Mouse (Mus musculus): Measurements from ENCODE around the gene Prss2. TPM values are rescaled to one million over a fixed set of nuclear protein-coding genes. Genes with fewer than 3 reads are reported as not detected.

Gene Prss2
- total RNA-seq, 1 experiment: not detected

DNA sequence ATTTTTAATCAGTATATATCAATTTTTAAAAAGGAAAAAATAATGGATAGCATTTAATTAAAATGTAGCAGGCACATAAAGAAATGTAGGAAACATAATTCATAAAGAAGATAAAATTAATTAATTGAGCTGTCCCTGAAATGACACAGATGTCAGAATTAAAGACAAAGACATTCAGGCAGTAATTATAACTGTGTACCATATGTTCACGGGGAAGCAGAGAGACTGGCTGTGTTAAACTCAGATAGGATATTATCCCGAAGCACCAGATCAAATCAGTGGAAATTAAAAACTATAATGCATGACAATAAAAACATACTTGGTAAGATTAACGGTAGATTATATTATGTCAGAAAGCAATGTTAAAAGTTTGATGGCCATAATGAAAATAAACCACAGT, 47.5 kb downstream of the Prss2 start:
- no peak for DNase-seq (ENCODE audit: low read depth, low spot score)
- Histone ChIP-seq H3K36me3 (ENCODE audit: control insufficient read depth, insufficient read depth, low read length, poor library complexity, severe bottlenecking) (no peaks in the 10 kb centered on the region), H3K27ac (ENCODE audit: insufficient read depth, low read depth, low read length, poor library complexity, severe bottlenecking) (no peak overlapping the region), H3K9ac (ENCODE audit: insufficient read depth, low read depth, low read length, poor library complexity, severe bottlenecking) (no peak overlapping the region), H3K4me3 (ENCODE audit: insufficient read depth in 1 of 2, low read depth in 1 of 2, low read length in 2 of 2, poor library complexity in 1 of 2, severe bottlenecking in 1 of 2) (no peak overlapping the region), H3K4me1 (ENCODE audit: control insufficient read depth in 2 of 2, insufficient read depth in 2 of 2, low read length in 2 of 2, poor library complexity in 1 of 2) (peaks cover 0 to 2% of the 10 kb centered on the region in 2 experiments; a peak in 2 of 4 replicates), H3K9me3 (ENCODE audit: control insufficient read depth, insufficient read depth, low read depth, low read length) (no peaks in the 10 kb centered on the region)
- TF ChIP-seq ZC3H11A (IDR thresholded peaks at IDR 0.05; ENCODE audit: borderline replicate concordance, low read depth, low read length) (no peak), HCFC1 (IDR thresholded peaks at IDR 0.05; ENCODE audit: borderline replicate concordance, insufficient read depth, low read length) (no peak), CHD2 (IDR thresholded peaks at IDR 0.05; ENCODE audit: low read depth, low read length) (no peak), MAFK (IDR thresholded peaks at IDR 0.05; ENCODE audit: insufficient read depth, low read depth, low read length) (no peak), ZNF384 (IDR thresholded peaks at IDR 0.05; ENCODE audit: low read depth, low read length) (no peak)
- in situ Hi-C loops (cut with MboI; ENCODE audit: low sequenced_read_pairs in 2 of 2, unreplicated experiment in 2 of 2): no loop called here

Other genes starting within 250 kb of the Prss2 start
- not detected in 2 replicates for gene Try4, start 219.5 kb upstream of the Prss2 start, total RNA-seq (2012; rRNA removed)
- gene Try5, start 204.9 kb upstream of the Prss2 start, total RNA-seq (2012; rRNA removed): not detected in 2 replicates
- not detected in 2 replicates for gene Try10, start 167.7 kb upstream of the Prss2 start, total RNA-seq (2012; rRNA removed)
- gene Prss3, start 144.1 kb upstream of the Prss2 start, total RNA-seq (2012; rRNA removed): not detected in 2 replicates
- gene Gm5771, start 129.4 kb upstream of the Prss2 start, total RNA-seq (2012; rRNA removed): not detected in 2 replicates
- 0.26 TPM in 1 of 2 replicates, not detected in the other for gene Gm10334, start 75.6 kb upstream of the Prss2 start, total RNA-seq (2012; rRNA removed)
- gene Prss1, start 62.9 kb upstream of the Prss2 start, total RNA-seq (2012; rRNA removed): not detected in 2 replicates
- 5.4 and 5.8 TPM in 2 replicates for gene Ephb6, start 83.7 kb downstream of the Prss2 start, total RNA-seq (2012; rRNA removed)
- gene Trpv6, start 114.6 kb downstream of the Prss2 start, total RNA-seq (2012; rRNA removed): 0.18 TPM in 1 of 2 replicates, not detected in the other
- gene Trpv5, start 159.0 kb downstream of the Prss2 start, total RNA-seq (2012; rRNA removed): 0.16 and 0.22 TPM in 2 replicates
- gene Llcfc1, start 162.6 kb downstream of the Prss2 start, total RNA-seq (2012; rRNA removed): not detected in 2 replicates
- gene Kel, start 182.6 kb downstream of the Prss2 start, total RNA-seq (2012; rRNA removed): 0.21 and 0.94 TPM in 2 replicates